Mouse (Mus musculus): ENCODE results near the gene Bod1l.

Bod1l gene

DNA sequence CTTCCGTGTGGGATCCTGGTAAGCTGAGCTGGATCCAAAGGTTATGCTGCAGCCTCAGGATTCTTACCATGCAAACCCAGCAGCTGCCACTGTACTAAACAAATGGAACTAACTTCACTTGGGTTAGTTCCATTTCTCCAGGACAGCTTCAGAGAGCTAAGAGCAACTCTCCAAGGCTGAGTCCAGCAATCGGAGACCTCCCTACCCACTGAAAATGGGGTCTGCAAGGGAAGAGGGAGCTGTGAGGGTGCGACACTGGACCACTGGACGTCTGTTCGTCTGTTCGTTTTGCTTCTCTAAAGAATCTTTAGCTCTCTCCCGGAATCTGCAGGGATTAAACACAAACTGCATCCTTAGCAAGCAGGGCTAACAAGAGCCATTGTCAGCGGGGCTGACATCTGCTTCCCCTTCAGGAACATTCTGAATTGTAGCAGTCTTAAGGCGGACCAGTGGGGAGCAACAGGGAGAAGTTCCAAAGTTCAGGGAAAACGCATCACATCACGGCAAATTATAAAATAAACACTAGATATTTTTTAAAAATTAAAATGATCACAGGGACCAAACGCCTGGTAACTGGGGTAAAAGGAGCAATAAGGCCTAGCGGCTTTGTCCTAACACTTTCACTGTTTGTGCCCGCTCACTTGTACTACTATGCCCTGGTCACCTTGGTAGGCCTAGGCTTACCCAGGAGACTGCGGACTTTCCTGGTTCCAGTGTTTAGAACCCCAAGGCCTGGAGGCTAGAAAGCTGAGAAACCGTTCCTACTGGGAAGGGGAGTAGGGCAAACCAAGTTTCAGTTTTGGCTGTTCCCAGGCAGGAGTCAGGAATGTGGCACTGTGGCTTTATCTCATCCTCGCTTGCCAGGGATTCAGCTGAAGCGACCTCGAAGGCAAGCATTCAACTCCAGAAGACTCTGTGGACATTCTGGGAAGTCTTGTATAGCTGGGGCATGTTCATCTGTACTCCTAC lies 85.2 kb downstream of the Bod1l start:
- no peak for DNase-seq (ENCODE audit: low read depth)

DNA sequence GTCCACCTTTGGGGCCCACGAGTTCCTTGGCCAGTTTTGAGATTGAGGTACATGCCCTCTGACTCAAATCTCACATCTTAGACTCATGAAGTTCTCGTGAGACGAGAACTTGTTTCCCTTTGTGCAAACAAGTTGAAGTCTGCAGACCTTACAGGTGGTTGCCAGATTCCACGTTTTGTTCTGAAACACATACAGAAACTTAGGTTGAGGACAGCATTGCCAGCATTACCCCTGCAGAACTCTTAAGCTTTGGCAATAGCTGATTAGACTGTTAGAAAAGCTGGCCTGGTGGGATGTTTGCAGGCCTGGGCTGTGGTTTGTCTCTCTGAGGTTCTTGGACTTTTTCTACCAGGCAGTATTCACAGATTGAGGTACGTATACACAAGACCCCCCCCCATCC lies 86.8 kb downstream of the Bod1l start:
- DNase-seq (ENCODE audit: low read depth), result no peak

DNA sequence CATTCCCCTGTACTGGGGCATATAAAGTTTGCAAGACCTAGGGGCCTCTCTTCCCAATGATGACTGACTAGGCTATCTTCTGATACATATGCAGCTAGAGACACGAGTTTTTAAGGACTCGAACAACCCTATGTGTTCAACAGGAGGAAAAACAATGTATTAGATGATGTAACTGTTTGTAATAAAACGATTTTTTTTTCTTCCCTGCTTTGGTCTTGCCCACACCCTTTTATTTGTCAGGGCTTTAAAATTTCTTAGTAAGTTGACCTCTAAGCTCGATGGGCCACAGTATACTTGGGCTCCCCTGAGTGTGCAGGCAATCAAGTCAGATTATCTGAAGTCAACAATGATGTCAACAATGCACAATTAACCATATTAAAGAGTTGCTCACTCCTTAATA lies 87.7 kb downstream of the Bod1l start:
- DNase-seq (ENCODE audit: low read depth), result no peak

DNA sequence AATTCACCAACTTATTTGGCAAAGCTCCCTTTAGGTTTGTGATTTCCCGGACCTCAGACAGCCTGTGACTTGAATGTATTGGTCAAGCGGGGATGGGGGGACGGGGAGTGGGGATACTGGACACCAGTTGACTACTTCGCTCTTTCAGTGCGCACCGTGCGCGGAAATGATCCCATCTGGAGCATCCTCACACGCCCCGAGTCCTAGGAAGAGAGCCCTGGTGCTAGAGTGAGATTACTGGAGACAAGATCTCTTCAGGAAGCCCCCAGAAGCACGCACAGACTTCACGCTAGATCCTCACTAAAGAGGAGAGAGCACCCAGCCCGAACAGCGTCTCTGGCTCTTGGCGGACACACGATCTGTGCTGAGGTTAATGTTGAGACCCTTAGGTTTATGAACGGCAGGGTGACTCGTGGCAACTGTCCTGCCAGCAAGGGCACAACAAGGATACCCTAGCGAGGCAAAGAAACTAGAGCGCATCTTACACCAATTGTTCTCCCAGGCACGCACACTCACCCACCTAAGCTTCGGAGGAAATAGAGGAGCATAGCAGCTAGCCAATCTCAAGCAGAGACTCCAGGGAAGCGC lies 88.6 kb downstream of the Bod1l start:
- no peak for DNase-seq (ENCODE audit: low read depth)

DNA sequence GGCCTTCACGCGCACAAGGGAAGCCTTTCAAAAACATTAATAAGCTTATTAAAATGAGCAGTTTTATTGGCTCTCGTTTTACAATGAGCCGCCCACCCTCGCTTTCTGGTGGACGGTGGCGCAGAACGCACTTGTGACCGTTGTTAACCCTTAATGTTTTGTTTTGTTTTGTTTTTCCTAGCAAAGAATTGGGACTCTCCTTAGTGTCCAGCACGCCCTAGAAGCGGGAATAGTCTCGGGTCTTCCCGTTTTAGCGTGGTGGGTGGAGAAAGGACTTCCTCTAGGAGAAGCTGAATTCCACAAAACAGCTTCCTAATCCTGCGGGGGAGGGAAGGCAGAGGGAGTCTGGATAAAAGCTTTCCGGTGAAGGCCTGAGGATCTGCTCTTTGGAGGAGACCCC lies 89.3 kb downstream of the Bod1l start:
- DNase-seq (ENCODE audit: low read depth), result no peak

DNA sequence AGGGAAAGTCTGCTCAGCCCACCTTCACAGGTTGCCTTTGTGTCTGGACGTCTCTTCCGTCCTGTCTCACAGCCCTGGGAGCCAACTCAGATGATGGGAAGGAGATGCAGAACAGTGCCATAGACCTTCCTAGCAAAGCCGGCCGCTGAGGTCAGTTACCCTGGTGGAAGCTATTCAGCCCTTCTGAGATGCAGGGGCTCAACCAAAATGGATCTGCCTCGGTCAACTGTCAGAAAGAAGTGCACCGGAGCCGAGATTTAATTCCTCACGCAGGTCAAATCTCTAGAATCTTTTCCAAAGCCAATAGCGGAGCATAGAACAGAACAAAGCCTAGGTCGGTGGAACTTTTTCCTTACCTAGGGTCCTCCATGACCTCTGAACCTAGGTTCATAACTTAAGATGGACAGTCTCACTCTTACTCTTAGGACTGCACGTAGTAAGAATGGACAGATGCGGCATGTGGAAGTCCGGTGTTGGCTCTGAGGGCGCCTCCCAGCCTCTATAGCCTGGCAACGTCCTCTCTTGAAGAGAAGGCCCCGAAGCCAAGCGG lies 89.8 kb downstream of the Bod1l start:
- DNase-seq (ENCODE audit: low read depth), result no peak

DNA sequence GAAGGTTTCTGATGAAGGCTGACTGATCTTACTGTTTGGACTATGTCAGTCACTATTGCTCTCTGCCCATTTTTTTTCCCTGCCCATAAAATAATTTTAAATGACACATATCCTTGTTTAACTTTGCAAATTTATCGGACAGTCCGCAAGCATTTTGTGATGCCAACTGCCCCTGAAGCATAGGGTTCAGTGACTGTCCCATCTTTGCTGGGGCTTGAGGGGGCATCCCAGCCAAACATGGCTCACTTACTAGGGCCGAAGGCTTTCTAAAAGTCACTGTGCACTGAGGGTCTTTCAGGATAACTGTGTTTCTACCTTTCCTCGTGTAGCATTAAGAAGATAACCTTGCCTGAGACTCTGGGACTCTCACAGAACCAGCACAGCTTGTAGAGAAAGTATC lies 91.4 kb downstream of the Bod1l start:
- no peak for DNase-seq (ENCODE audit: low read depth)

DNA sequence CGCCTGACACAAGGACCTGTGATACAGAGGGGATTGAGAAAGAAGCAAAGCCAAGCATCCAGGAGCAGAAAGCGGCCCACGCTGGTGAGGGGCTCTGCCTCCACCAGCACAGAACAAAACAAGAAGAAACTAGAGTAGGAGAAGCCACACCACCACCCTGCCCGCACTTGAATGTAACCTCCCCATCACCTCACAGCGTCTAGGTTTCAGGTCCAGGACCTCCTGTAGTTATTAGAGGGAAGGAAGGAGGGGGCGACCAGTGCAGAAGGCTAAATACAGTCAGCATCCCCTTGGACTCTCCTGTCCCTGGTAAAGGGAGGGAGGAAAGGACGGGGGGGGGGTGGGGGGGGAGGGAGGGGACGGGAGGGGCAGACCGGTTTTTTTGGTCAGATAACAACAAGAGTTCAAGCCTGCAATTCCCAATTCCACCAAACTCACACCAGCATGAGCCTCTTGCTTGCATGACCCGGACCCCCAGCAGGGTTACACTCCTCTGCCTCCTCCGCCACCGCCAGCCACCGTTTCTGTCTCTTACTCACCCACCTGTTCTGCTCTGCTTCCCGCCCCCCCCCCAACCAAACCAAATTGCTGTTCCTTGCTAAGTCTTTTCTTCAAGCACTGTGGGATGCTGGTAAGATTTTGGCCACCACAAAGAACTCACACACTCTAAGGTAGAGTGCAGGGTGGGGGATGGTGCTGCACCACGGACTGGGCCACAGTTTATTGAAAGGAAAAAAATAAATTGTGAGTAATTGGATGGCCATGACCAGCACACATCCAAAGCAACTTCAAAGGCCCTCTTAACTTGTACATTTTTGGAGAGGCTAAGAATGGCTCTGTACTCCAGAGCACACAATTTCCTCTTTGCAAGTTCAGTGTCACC lies 99.0 kb downstream of the Bod1l start:
- no peak for DNase-seq (ENCODE audit: low read depth)

DNA sequence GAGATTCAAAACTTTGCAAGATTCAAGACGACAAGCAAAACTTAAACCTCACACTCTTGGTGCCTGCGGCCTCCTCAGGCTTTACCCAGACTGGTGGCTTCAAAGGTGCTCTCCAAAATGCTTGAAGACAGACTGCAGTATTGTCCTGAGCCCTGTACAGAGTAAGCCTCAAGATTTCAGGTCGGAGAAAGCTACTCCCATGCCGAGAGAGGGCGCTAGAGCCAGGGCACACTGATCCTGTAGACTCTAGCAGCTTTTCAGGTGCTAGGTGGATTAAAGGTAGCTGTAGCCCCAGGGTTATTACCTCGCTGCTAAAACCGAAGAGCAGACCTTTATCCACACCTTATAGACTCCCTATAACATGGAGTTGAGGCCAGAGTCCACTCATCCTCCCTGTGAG lies 99.9 kb downstream of the Bod1l start:
- DNase-seq (ENCODE audit: low read depth), result no peak

DNA sequence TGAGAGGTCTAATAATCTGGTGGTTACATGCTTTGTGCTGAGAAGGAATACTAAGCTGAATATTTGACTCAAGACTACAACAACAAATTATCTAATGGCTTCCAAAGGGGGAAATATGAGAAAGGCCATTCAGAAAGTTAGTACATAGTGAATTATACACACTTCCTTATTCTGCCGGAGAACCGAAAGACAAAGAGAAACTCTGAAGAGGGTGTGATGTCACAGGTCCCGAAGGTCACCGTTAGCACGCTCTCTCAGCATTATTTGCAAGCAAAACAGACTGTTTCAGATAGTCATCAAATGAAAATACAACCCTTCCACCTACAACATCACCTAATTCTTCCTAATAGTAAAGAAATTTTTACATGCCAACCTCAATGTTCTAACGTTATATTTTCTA lies 105.3 kb downstream of the Bod1l start:
- DNase-seq (ENCODE audit: low read depth), result no peak

All from NIH3T3 (cell line).